Mouse (Mus musculus): ENCODE measurements around the gene Szrd1. TPM values are rescaled to one million over a fixed set of nuclear protein-coding genes. Genes with fewer than 3 reads are reported as not detected.

Szrd1 gene
- polyA plus RNA-seq, 1 experiment from 2014 or later = 17.8 TPM

GRCm38 (mm10) chr4:141067516-141068046 is 72.0 kb downstream of the Szrd1 start:
- DNase-seq (ENCODE audit: low spot score) (no peak), ATAC-seq (ENCODE audit: low FRiP score) (no peak)
- 78% methylated on average over 9 of the region's 9 CpGs for WGBS
- 0 out of 2 replicates have a peak, but pooled peaks cover 3% of the 10 kb centered on the region for H3K4me1 ChIP-seq (replicated peaks; ENCODE audit: control insufficient read depth, insufficient read depth, low read length)
- H3K27me3 ChIP-seq (ENCODE audit: control insufficient read depth, insufficient read depth, low read length) = no peaks in the 10 kb centered on the region
- no peak overlapping the region for H3K4me3 ChIP-seq (replicated peaks; ENCODE audit: low read length)
- H3K36me3 ChIP-seq (replicated peaks; ENCODE audit: control insufficient read depth, insufficient read depth) = peaks cover 71% of the 10 kb centered on the region
- H3K4me2 ChIP-seq (replicated peaks) = no peak overlapping the region
- H3K9me3 ChIP-seq (ENCODE audit: control insufficient read depth, low read length) = no peaks in the 10 kb centered on the region
- H3K9ac ChIP-seq = no peak overlapping the region
- peak overlapping the region; percentile 69; the same call in 1 of the 2 replicates for H3K27ac ChIP-seq

DNA sequence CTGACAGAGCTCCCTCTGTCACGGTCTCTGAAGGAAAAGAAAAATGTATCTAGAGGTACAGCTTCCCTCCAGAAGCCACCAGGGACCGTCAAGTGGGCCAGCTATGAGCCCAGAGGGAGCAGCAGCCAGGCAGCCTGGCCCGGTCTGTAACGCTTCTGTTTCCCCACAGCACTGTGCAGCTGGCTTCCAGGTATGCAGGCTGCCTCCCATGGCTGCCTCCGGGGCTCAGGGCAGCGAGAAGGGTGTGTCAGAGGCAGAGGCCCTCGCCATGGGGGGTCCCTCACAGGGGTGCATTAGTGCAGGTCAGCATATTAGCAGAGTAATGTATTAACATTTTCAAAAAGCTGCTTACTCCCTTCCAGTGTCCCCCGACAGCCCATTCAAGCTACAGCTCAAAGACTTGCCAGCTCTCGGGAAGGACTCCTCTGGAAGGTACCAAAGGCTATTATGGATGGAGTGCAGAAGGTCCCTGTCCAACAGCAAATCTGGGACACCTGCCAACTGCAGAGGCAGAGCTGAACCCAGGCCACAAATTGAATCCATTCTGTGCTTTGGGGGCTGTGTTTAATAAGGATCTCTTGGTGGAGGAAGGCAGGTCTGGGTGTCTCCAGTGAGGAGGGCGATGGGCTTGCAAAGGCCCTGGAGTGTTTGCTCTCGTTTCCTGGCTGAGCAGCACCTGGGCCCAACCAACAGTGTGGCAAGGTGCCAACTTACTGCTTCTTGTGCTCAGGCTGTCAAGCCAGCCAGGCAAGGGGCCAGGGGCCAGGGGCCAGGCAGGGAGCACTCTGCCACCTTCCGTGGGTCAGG is 72.7 kb downstream of the Szrd1 start:
- H3K9ac ChIP-seq = no peak overlapping the region; the same call in 1 of the 2 replicates
- H3K27ac ChIP-seq = peak overlapping the region; percentile 69
- no peak overlapping the region for H3K4me3 ChIP-seq (replicated peaks; ENCODE audit: low read length)
- no peak for ATAC-seq (ENCODE audit: low FRiP score)
- DNase-seq (ENCODE audit: low spot score) = no peak
- H3K4me1 ChIP-seq (replicated peaks; ENCODE audit: control insufficient read depth, insufficient read depth, low read length) = 0 out of 2 replicates have a peak, but pooled peaks cover 3% of the 10 kb centered on the region
- no peaks in the 10 kb centered on the region for H3K27me3 ChIP-seq (ENCODE audit: control insufficient read depth, insufficient read depth, low read length)
- WGBS = 75% methylated on average over 12 of the region's 12 CpGs
- no peaks in the 10 kb centered on the region for H3K9me3 ChIP-seq (ENCODE audit: control insufficient read depth, low read length)
- no peak overlapping the region for H3K4me2 ChIP-seq (replicated peaks)
- H3K36me3 ChIP-seq (replicated peaks; ENCODE audit: control insufficient read depth, insufficient read depth) = peaks cover 64% of the 10 kb centered on the region

- no peaks in the 10 kb centered on the region for H3K9me3 ChIP-seq (ENCODE audit: control insufficient read depth, low read length)
- H3K4me1 ChIP-seq (replicated peaks; ENCODE audit: control insufficient read depth, insufficient read depth, low read length) = peaks cover 3% of the 10 kb centered on the region; the same call in 1 of the 2 replicates
- DNase-seq (ENCODE audit: low spot score) (peak; percentile 89), ATAC-seq (ENCODE audit: low FRiP score) (no peak)
- H3K27me3 ChIP-seq (ENCODE audit: control insufficient read depth, insufficient read depth, low read length) = no peaks in the 10 kb centered on the region
- H3K4me2 ChIP-seq (replicated peaks) = no peak overlapping the region
- no peak overlapping the region for H3K9ac ChIP-seq
- H3K27ac ChIP-seq = 0 out of 2 replicates have a peak overlapping the region, but pooled peaks have one; percentile 43
- 5% methylated on average over 8 of the region's 8 CpGs for WGBS
- no peak overlapping the region for H3K4me3 ChIP-seq (replicated peaks; ENCODE audit: low read length)
- peaks cover 49% of the 10 kb centered on the region for H3K36me3 ChIP-seq (replicated peaks; ENCODE audit: control insufficient read depth, insufficient read depth)
These were observed 74.5 kb downstream of the Szrd1 start for GRCm38 (mm10) chr4:141065123-141065522.

DNA sequence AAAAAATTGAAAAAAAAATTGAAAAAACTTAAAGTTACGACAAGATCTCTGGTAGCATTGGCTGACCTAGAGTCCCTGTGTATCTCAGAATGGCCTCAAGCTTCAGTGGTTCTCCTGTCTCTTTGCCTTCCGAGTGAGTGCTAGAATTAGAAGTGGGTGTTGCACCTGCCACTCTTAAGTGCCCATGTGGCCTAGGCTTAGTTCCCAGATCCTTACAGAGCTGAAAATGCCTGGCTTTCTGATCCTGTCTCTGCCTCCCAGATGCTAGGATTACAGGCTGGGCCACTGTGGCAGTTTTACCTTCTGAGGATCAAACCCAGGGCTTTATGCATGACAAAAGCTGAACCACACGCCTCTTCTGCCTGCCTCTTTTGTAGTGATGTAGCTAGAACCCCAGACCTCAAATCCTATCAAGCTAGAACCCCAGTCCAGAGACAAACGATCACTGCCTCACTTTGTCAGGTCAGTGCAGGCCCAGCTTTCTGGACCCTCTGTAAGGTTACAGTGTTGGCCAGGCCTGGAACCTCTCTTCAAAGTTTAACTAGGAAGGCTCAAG is 75.4 kb downstream of the Szrd1 start:
- WGBS = 82% methylated on average over 4 of the region's 4 CpGs

More for the DNA sequence above, 75.4 kb downstream of the Szrd1 start:
- Histone ChIP-seq H3K9ac (no peak overlapping the region), H3K4me2 (replicated peaks) (no peak overlapping the region), H3K4me1 (replicated peaks; ENCODE audit: control insufficient read depth, insufficient read depth, low read length) (peaks cover 10% of the 10 kb centered on the region; the same call in 1 of the 2 replicates), H3K27ac (no peak overlapping the region), H3K4me3 (replicated peaks; ENCODE audit: low read length) (no peak overlapping the region), H3K9me3 (ENCODE audit: control insufficient read depth, low read length) (no peaks in the 10 kb centered on the region), H3K27me3 (ENCODE audit: control insufficient read depth, insufficient read depth, low read length) (no peaks in the 10 kb centered on the region), H3K36me3 (replicated peaks; ENCODE audit: control insufficient read depth, insufficient read depth) (peaks cover 39% of the 10 kb centered on the region)
- DNase-seq (ENCODE audit: low spot score) = no peak
- no peak for ATAC-seq (ENCODE audit: low FRiP score)

Other genes starting within 250 kb of the Szrd1 start
- gene Padi2, start 233.4 kb downstream of the Szrd1 start, polyA plus RNA-seq (2014; fragmentation: Nextera tagmentation; extraction: Ambion mirVana) = 0.74 and 1.5 TPM in 2 replicates
- gene Sdhb, start 178.6 kb downstream of the Szrd1 start, polyA plus RNA-seq (2014; fragmentation: Nextera tagmentation; extraction: Ambion mirVana) = 482 and 502 TPM in 2 replicates
- gene Atp13a2, start 152.9 kb downstream of the Szrd1 start, polyA plus RNA-seq (2014; fragmentation: Nextera tagmentation; extraction: Ambion mirVana) = 176 and 178 TPM in 2 replicates
- gene Mfap2, start 129.4 kb downstream of the Szrd1 start, polyA plus RNA-seq (2014; fragmentation: Nextera tagmentation; extraction: Ambion mirVana) = 164 and 190 TPM in 2 replicates
- 5.0 and 5.4 TPM in 2 replicates for gene Crocc, start 79.2 kb downstream of the Szrd1 start, polyA plus RNA-seq (2014; fragmentation: Nextera tagmentation; extraction: Ambion mirVana)
- gene Necap2, start 61.4 kb downstream of the Szrd1 start, polyA plus RNA-seq (2014; fragmentation: Nextera tagmentation; extraction: Ambion mirVana) = 44.2 and 46.9 TPM in 2 replicates
- gene Spata21, start 51.4 kb downstream of the Szrd1 start, polyA plus RNA-seq (2014; fragmentation: Nextera tagmentation; extraction: Ambion mirVana) = 0.46 and 0.96 TPM in 2 replicates
- 26.2 and 27.6 TPM in 2 replicates for gene Fbxo42, start 8.1 kb upstream of the Szrd1 start, polyA plus RNA-seq (2014; fragmentation: Nextera tagmentation; extraction: Ambion mirVana)
- gene Rsg1, start 74.2 kb upstream of the Szrd1 start, polyA plus RNA-seq (2014; fragmentation: Nextera tagmentation; extraction: Ambion mirVana) = 6.0 and 7.6 TPM in 2 replicates
- 0.78 and 1.1 TPM in 2 replicates for gene Arhgef19, start 99.7 kb upstream of the Szrd1 start, polyA plus RNA-seq (2014; fragmentation: Nextera tagmentation; extraction: Ambion mirVana)
- 0.64 and 0.95 TPM in 2 replicates for gene Epha2, start 161.5 kb upstream of the Szrd1 start, polyA plus RNA-seq (2014; fragmentation: Nextera tagmentation; extraction: Ambion mirVana)
- gene Fam131c, start 228.4 kb upstream of the Szrd1 start, polyA plus RNA-seq (2014; fragmentation: Nextera tagmentation; extraction: Ambion mirVana) = 40.1 and 50.4 TPM in 2 replicates

Data from hindbrain, embryonic 14.5 days (tissue).